Mouse (Mus musculus) fibroblast of lung, adult 2 months (primary cell): Measurements from ENCODE around the gene Arhgap29.
A peak's percentile ranks its signal among the peaks of the same experiment; 100 is the strongest.

Source experiments
- DNase-seq: peaks from one replicate; pipeline ENCODE4 v3.0.0-alpha.2; 2011; ENCODE audit warnings: low read depth

Arhgap29 gene

DNA sequence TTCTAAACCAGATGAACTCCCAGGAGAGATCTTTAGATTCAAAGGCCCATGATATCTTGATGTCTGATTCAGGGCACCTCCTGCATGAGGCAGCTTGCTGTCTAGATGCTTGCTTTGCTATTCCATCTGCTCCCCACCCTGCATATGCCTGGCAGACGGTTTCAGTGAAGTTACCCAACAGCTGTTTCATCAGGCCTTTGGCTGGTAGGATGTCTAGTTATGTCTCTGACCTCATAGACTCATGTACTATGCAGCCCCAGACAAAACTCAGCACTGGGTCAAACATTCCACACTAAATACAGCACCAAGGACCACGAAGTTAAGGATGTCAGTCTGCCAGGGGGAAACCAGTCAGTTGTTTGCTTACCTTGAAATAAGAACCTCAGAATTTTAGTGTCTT lies 6.4 kb upstream of the Arhgap29 start:
- peak; percentile 54 for DNase-seq

DNA sequence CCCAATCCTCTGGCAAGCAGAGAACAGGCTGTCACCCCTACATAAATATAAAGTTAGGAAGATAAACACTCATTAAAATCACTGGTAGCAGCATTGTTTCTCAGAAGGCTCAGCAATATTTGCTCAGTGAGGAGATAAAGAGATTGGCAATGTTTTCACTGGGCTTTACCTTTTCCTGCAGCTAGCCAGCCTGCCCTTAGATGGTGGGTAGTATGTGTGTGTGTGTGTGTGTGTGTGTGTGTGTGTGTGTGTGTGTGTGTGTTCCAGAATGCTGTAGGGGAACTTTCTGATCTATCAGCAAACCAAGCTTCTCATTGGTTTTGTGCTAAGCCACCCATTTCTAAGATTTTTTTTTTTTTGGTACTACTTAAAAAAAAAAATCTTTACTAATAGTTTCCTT lies 5.6 kb upstream of the Arhgap29 start:
- no peak for DNase-seq

DNA sequence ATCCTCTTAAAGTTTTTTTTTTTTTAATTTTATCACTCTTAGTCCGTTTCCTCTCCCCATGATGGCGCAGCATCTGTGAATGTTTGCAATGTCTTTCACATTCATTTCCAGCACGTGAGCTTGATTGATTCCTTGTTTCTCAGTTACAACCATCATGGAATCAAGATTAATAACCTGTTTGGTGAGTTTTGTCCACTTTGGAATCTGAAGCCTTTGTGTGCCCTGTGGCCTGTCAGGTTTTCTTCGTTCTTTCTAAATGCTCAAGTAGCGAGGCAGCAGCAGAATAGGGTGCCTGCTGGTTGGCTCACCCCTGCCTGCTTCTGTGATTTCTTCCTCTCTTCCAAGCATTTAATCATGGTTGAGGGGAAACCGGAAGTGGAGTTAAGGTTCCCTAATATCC lies 2.2 kb upstream of the Arhgap29 start:
- no peak for DNase-seq

DNA sequence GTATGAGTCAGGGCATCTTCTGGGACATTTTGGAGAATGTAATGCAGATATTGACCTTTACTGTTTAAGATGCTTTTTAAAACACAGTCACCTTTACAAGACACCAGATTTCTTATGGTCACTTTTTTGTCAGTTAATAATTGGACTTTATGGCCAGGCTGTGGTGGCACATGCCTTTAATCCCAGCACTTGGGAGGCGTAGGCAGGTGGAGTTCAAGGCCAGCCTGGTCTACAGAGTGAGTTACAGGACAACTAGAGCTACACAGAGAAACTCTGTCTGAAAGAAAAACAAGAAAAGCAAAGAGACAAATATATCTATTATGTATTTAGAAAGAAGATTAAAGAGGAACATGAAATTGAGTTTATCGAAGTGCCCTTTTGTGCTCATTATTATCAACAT lies 1.2 kb upstream of the Arhgap29 start:
- no peak for DNase-seq

DNA sequence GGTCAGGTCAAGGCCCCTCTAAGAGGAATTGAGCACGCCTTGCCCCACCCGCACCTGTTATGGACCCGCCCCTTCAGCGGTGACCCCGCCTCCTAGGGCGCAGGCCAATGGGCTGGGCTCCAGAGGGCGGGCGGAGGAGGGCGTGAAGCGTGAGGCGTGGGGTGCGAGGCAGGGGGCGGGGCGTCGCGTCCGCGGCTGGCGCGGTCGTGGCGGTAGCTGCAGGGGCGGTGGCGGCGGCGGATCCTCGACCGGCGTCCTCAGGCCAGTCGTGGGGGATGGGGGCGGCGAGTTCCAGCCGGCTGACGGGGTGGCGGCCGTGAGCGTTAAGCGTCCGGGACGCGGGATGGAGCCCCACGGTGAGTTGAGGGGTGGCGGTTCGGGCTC lies 700 bp downstream of the Arhgap29 start:
- no peak for DNase-seq

DNA sequence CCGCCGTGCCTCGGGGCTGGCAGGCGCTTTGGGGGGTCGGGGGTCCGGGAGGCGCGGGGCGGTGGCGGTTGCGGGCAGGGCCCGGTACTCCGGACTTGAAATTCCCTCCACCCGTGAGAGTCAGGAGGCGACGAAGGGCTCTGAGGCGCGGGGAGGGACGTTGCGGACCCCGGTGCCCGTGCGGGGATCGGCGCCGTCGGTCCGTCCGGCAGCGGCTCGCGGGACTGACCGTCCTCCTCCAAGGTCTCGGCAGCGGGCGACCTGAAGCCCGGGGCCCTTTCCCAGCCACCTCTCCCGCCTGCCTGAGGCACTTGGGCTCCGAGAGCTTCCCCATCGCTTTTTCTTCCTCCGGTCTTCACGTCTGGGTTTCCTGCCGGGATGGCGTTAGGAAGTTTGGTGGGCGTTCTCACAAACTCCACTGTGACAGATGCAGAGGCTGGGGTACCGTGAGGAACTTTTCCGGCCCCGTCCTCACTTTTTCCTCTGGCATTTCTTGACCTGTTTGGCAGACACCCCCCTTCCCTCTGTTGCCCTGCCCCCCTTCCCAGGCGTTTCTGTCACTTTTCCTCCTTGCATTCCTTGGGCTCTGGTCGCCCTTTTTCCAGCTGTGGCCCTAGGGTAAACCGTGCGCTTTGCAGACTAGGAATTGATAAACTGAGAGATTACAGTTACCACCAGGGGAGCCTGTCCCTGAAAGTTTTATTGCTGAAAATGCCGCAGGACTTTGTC lies 1.3 kb downstream of the Arhgap29 start:
- DNase-seq, result no peak

DNA sequence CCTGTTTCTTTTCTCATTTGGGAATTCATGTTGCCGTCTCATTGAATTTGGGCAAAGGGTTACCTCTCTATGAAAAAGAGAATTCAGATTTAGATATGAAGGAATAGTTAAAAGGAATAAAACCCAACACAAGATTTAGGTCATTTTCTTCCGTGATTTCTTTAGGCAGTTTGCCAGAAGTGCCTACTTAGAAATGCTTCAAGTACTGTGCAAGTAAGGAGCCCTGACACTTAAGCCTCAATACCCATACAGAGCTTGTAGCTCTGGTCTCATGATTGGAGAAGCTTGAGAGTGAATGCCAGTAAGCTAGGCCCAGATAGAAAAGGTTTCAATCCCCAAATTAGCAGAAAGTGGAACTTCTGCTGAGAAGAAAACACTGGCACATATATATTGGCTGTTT lies 2.1 kb downstream of the Arhgap29 start:
- DNase-seq, result no peak

DNA sequence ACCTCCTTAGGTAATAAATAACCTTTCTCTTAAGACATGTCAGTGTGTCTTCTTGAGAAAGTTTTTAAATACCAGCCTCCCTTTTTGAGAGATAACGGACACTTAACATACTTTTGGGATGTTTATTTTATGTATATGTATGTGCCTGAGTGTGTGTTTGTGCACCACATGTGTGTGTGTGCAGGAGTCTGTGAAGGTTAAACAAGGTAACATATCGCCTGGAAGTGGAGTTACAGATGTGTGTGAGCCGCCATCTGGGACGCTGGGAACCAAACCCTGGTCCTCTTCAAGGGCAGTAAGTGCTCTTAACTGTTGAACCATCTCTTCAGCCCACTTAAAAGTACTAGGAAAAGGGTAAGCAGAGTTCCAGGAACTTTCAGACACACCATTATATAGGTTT lies 3.2 kb downstream of the Arhgap29 start:
- no peak for DNase-seq

DNA sequence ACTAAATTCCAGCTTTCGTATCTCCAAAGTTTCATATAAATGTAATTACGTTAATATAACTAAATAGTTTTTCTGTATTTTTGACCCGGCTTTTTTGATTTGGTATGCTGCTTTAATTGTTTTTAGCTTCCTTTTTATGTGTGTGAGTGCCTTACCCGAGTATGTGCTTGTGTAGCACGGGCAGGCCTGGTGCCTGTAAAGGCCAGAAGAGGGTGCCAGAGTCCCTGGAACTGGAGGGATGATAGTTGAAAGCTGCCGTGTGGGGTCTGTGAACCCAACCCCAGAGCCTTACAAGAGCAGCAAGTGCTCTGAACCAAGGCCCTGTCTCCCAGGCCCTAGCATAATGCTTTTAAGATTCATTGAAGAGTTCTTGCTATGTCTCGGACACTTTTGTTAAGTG lies 4.4 kb downstream of the Arhgap29 start:
- DNase-seq, result no peak

DNA sequence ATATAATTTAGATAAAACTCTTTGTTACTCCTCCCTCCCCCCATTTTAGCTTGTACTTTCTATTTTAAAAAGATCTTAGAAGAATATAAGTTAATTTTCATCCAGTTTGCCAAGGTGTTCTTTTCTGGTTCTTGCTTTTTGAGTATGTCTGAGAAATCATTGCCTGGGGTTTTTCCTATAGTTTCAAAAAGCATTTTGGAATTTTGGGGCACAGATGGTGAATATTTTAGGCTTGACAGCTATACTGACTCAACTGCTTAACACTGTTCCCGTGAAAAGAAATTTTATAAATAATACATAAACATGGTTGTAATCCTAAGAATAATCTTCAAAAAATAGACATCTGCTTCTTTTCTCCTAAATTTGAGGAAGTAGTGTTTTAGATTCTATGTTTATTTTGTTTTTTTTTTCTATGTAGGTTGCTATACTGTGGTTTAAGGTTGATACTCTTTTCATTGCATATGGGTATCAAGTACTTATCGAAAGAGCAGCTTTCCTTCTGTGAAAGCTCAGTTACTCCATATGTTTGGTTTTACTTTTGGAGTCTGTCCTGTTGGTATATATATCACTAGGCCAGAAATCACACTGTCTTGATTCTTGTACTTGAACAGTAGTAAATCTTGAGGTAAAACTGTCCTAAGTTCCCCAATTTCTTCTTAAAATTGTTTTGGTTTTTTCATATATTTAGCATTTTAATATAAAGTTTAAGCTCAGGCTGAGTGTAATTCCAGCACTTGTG lies 5.4 kb downstream of the Arhgap29 start:
- DNase-seq, result no peak

DNA sequence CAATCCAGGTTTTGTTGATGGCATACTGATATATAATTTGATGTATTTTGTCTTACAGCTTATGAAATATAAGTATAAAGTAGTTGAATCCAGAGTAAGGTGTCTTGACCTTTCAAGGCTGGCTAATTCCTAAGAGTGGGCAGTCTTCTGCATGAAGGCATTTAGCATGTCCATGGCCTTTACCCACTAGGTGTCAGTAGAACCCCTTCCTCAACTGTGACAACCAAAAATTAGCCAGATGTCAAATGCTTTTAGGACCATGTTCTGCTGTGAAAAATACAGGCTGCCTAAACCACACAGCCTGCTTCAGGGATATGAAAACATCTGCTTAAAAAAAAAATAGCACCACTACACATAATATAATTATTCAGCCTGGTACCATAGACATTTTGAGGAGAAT lies 11.8 kb downstream of the Arhgap29 start:
- no peak for DNase-seq

DNA sequence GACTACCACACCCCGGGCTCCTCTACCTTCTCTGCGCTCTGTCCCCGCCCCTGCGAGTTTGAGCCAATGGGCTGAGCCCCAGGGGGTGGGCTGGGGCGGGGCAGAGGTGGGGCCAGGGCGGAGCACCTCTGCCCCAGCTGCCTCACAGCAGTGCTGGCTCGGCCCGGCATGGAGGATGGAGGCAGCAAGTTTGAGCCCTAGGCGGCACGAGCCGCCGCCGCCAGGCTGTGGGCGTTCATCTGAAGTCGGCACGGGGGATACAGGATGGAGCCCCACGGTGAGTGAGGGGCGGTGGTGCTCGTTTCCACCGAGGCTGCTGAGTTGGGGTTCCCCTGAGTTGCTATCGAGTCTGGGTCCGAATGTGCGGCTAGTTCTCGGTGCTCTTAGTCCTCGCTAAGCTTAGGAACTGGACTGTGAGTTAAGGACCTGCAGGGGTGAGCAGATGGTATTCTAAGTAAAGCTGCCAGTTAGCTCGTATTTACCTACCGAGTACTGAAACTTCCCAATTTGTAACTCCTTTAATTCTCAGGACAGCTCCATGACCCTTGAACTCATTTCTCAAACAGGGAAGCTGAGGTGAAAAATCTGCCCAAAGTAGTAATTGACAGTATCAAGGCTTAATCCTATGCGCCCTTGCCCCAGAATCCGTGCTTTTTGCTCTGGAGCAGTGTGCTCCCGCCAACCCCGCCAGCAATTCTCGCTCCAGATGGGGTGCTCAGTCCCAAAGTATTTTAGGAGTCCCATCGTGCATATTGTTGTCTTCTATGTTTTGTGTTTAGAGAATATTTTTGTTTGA lies 15.5 kb downstream of the Arhgap29 start:
- peak; percentile 68 for DNase-seq

DNA sequence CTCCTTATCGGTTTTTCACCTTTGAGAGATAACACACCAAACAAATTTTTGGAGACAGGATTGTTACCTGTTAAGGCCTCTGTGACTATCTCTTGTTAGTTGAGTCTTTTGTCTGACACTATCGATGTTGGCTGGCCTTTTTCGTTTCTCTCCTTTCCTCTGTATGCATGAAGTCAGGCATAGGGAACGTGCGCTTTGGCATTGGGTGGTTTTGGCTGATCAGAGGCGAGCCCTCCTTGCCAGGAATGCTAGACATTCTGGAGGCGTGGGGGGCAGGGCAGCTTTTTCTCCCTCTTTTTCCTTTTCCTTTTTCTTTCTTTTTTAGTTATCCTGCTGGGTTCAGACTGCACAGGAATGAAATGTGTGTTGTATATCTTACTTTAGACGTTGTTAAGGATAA lies 16.3 kb downstream of the Arhgap29 start:
- DNase-seq, result no peak

DNA sequence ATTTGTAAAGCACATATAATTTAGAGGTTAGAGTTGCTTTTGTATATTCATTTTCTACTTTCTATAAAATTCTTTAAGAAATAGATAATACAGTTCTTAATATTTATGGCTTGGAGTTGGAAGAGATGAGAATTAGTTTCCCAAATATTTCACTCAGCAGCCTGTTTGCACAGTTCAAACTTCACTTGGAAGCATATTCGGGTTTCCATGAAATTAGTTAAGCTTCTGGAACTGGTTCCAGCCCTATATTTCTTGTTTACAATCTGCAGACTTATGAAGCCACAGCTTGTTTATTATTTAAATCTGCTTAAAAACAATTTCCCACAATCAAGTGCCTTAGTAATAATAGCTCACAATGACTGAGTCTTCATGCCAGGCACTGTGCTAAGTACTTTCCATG lies 17.1 kb downstream of the Arhgap29 start:
- DNase-seq, result no peak

DNA sequence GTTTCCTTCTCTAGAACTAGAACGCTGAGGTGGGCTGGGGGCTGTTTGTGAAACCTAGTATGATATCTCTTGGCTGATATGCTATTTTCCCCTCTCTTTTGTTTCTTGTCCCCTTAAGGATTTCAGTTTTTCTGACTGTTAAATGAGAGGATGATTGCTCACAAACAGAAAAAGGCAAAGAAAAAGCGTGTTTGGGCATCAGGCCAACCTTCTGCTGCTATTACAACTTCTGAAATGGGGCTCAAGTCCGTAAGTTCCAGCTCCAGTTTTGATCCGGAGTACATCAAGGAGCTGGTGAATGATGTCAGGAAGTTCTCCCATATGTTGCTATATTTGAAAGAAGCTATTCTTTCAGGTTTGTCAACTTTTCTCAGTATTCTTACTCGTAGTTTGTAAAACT lies 21.4 kb downstream of the Arhgap29 start:
- DNase-seq, result no peak

DNA sequence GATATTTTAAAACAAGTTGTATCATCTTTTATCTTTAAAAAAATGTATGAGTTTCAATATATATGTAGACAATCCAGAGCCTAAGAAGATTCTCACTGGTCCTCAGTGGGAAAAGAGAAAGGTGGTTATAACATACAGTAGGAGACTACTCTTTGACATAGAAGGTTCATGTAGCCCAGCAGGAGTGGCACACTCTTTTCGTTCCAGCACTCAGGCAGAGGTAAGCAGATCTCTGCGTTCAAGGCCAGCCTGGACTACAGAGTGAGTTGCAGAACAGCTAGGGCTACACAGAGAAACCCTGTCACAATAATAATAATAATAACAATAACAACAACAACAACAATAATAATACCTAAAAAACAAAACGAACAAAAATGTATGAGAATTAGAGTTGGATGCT lies 23.0 kb downstream of the Arhgap29 start:
- DNase-seq, result no peak

DNA sequence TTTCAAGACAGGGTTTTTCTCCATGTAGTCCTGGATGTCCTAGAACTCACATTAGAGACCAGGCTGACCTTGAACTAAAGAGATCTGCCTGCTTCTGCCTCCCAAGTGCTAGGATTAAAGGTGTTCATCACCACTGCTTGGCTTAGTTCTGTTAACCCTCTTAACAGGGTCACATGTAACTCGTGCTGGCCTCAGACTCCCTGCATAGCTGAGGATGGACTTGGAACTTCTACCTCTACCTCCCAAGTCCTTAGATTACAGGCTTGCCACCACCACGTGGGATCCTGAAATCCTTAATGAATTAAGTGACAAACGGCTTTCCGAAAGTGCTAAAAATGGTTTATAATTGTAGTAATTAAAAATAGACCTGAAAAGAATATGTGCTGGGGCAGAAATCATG lies 29.0 kb downstream of the Arhgap29 start:
- no peak for DNase-seq

DNA sequence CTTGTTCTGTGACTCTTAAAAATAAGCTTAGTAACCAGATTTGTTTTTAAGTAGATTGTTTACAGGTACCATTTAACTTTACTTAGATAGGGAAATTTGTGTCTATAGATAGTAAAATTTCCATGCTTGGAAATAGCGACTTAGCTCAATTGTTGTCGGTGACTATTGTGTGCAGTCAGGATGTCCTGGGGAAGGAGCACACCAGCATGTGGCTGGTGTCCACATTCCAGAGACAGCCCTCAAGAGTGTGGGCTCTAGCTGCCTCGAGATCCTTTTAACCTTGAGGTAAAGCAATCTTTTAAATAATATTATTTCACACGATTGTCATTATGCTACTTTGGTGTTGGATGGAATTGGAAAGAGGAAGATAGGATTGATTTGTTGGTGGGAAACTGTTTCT lies 30.1 kb downstream of the Arhgap29 start:
- no peak for DNase-seq

DNA sequence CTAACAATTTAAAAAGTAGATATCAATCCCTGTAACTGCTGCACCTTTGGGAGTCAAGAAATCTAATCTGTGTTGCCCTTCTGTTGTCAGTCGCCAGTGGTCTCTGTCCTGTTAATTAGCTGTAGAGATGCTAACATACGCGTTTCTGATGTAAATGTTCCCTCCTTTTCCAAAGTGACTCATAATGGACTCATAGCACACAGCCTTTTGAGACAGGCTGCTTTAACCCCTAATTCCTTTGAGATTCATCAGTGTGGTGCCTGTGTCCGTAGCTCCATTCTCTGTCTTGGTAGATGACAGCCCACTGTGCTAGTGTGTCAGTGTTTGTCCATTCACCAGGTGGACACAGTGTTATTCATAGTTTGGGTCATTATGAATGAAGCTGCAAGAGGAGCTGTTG lies 42.8 kb downstream of the Arhgap29 start:
- no peak for DNase-seq

DNA sequence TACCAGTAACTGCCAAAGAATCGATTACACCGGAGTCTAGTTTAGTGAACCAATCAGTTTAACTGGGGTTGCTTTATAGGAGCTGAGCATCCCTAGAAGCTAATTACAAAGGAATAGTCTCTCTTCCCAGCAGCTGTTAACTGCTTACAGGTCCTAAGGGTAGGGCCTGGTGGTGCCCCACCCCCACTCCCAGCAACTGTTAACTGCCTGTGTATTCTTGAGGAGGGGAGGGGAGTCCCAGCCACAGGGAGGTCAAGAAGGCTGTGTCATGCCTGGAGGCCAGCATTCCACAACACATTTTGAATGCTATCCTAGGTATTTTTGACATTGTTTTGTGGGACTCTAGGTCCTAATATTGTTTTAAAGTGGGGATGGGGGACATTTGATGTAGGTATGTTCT lies 47.6 kb downstream of the Arhgap29 start:
- DNase-seq, result no peak

DNA sequence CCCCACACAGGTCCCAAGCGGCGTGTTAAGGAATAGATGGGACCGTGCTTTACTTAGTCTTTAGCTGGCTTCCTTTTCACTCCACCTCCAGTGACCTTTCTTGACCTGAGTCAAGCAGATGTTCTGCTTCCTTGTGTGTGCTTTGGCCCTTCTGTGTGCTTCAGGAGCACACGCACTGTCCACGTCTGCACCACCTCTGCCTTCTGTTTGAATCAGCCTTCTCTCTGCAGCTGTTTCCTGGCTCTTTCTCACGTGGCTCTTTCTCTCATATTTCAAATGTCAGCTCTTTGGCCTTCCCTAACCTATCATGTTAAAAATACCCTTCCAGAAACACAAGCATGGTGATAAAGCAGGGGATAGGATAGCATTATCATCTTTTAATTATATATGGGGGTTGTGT lies 49.2 kb downstream of the Arhgap29 start:
- no peak for DNase-seq

DNA sequence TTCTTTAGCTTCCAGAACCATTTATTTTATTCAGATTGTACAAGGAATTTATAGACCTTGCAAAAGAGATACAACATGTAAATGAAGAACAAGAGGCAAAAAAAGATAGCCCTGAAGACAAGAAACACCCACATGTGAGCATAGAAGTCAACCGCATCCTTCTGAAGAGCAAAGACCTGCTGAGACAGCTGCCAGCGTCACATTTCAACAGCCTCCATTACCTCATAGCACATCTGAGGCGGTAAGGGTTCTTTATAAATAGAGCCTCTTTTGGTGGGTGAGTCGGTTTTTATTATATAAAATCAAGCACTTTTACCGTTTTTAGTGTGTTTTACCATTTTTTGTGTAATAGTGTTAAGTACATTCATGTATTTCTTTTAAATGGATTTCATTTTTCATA lies 57.5 kb downstream of the Arhgap29 start:
- no peak for DNase-seq

DNA sequence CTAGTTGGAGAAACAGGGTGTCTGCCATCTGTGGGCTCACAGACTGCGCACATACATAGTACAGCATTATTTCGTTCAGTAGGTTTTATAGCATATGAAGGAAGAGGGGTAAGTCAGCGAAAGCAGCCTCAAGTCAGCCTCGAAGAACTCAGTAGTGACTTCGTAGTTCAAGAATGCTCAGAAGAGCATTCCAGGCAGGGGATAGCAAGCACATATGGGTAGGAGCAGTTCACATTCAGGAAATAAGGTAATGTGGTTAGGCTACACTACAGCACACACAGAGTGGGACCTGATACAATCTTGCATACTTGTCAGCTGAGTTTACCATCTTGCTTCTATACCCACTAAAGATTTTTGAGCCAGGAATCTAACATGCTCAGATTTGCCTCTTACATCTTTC lies 58.0 kb downstream of the Arhgap29 start:
- DNase-seq, result no peak
